Mouse (Mus musculus): ENCODE measurements around the gene Gpsm2. TPM values are rescaled to one million over a fixed set of nuclear protein-coding genes. Genes with fewer than 3 reads are reported as not detected.

The Gpsm2 gene
- polyA plus RNA-seq, 1 experiment from 2014 or later: 33.7 TPM

GRCm38 (mm10) chr3:108759566-108760420, 37.7 kb upstream of the Gpsm2 start:
- ATAC-seq: no peak
- Histone ChIP-seq H3K27me3 (replicated peaks; ENCODE audit: control insufficient read depth, insufficient read depth, low read length) (no peaks in the 10 kb centered on the region), H3K4me3 (replicated peaks; ENCODE audit: low read length) (no peak overlapping the region), H3K9ac (replicated peaks; ENCODE audit: low read depth, low read length) (no peak overlapping the region), H3K36me3 (ENCODE audit: control insufficient read depth, insufficient read depth) (no peaks in the 10 kb centered on the region), H3K4me2 (ENCODE audit: low read length) (no peak overlapping the region), H3K4me1 (replicated peaks; ENCODE audit: control insufficient read depth, insufficient read depth, low read length) (no peaks in the 10 kb centered on the region), H3K27ac (ENCODE audit: low read length) (no peak overlapping the region), H3K9me3 (ENCODE audit: control insufficient read depth, low read length) (no peaks in the 10 kb centered on the region)
- 80% methylated on average over 11 of the region's 11 CpGs for WGBS

GRCm38 (mm10) chr3:108757570-108757969, 35.5 kb upstream of the Gpsm2 start:
- Histone ChIP-seq H3K4me3 (replicated peaks; ENCODE audit: low read length) (no peak overlapping the region), H3K36me3 (ENCODE audit: control insufficient read depth, insufficient read depth) (no peaks in the 10 kb centered on the region), H3K27ac (ENCODE audit: low read length) (no peak overlapping the region), H3K27me3 (replicated peaks; ENCODE audit: control insufficient read depth, insufficient read depth, low read length) (no peaks in the 10 kb centered on the region), H3K9ac (replicated peaks; ENCODE audit: low read depth, low read length) (no peak overlapping the region), H3K4me2 (ENCODE audit: low read length) (no peak overlapping the region), H3K9me3 (ENCODE audit: control insufficient read depth, low read length) (no peaks in the 10 kb centered on the region), H3K4me1 (replicated peaks; ENCODE audit: control insufficient read depth, insufficient read depth, low read length) (no peaks in the 10 kb centered on the region)
- WGBS: 59% methylated on average over 9 of the region's 9 CpGs
- ATAC-seq: no peak

GRCm38 (mm10) chr3:108756131-108756530, 34.0 kb upstream of the Gpsm2 start:
- no peak overlapping the region for H3K4me3 ChIP-seq (replicated peaks; ENCODE audit: low read length)
- no peak overlapping the region for H3K4me2 ChIP-seq (ENCODE audit: low read length)
- no peaks in the 10 kb centered on the region for H3K4me1 ChIP-seq (replicated peaks; ENCODE audit: control insufficient read depth, insufficient read depth, low read length)
- H3K9me3 ChIP-seq (ENCODE audit: control insufficient read depth, low read length): no peaks in the 10 kb centered on the region
- H3K36me3 ChIP-seq (ENCODE audit: control insufficient read depth, insufficient read depth): no peaks in the 10 kb centered on the region
- 85% methylated on average over 1 of the region's 1 CpGs for WGBS
- H3K27ac ChIP-seq (ENCODE audit: low read length): no peak overlapping the region
- H3K9ac ChIP-seq (replicated peaks; ENCODE audit: low read depth, low read length): no peak overlapping the region
- no peaks in the 10 kb centered on the region for H3K27me3 ChIP-seq (replicated peaks; ENCODE audit: control insufficient read depth, insufficient read depth, low read length)
- ATAC-seq: no peak

- Histone ChIP-seq H3K4me2 (ENCODE audit: low read length) (no peak overlapping the region), H3K36me3 (ENCODE audit: control insufficient read depth, insufficient read depth) (no peaks in the 10 kb centered on the region), H3K9ac (replicated peaks; ENCODE audit: low read depth, low read length) (no peak overlapping the region), H3K4me1 (replicated peaks; ENCODE audit: control insufficient read depth, insufficient read depth, low read length) (no peaks in the 10 kb centered on the region), H3K4me3 (replicated peaks; ENCODE audit: low read length) (no peak overlapping the region), H3K27me3 (replicated peaks; ENCODE audit: control insufficient read depth, insufficient read depth, low read length) (no peaks in the 10 kb centered on the region), H3K27ac (ENCODE audit: low read length) (no peak overlapping the region), H3K9me3 (ENCODE audit: control insufficient read depth, low read length) (no peaks in the 10 kb centered on the region)
- ATAC-seq: no peak
- WGBS: 89% methylated on average over 2 of the region's 2 CpGs
Measured at GRCm38 (mm10) chr3:108755542-108755941, 33.4 kb upstream of the Gpsm2 start.

- no peak for ATAC-seq
- H3K27me3 ChIP-seq (replicated peaks; ENCODE audit: control insufficient read depth, insufficient read depth, low read length): no peaks in the 10 kb centered on the region
- H3K36me3 ChIP-seq (ENCODE audit: control insufficient read depth, insufficient read depth): no peaks in the 10 kb centered on the region
- H3K4me1 ChIP-seq (replicated peaks; ENCODE audit: control insufficient read depth, insufficient read depth, low read length): no peaks in the 10 kb centered on the region
- no peak overlapping the region for H3K4me2 ChIP-seq (ENCODE audit: low read length)
- H3K4me3 ChIP-seq (replicated peaks; ENCODE audit: low read length): no peak overlapping the region
- no peaks in the 10 kb centered on the region for H3K9me3 ChIP-seq (ENCODE audit: control insufficient read depth, low read length)
- H3K9ac ChIP-seq (replicated peaks; ENCODE audit: low read depth, low read length): no peak overlapping the region
- H3K27ac ChIP-seq (ENCODE audit: low read length): no peak overlapping the region
- 88% methylated on average over 1 of the region's 1 CpGs for WGBS
Measured at GRCm38 (mm10) chr3:108754541-108754940, 32.4 kb upstream of the Gpsm2 start.

GRCm38 (mm10) chr3:108751691-108752090, 29.6 kb upstream of the Gpsm2 start:
- ATAC-seq: no peak
- H3K36me3 ChIP-seq (ENCODE audit: control insufficient read depth, insufficient read depth): no peaks in the 10 kb centered on the region
- WGBS: 89% methylated on average over 6 of the region's 6 CpGs
- H3K9ac ChIP-seq (replicated peaks; ENCODE audit: low read depth, low read length): no peak overlapping the region
- H3K27me3 ChIP-seq (replicated peaks; ENCODE audit: control insufficient read depth, insufficient read depth, low read length): no peaks in the 10 kb centered on the region
- H3K4me3 ChIP-seq (replicated peaks; ENCODE audit: low read length): no peak overlapping the region
- H3K4me2 ChIP-seq (ENCODE audit: low read length): no peak overlapping the region
- H3K4me1 ChIP-seq (replicated peaks; ENCODE audit: control insufficient read depth, insufficient read depth, low read length): no peaks in the 10 kb centered on the region
- H3K9me3 ChIP-seq (ENCODE audit: control insufficient read depth, low read length): no peaks in the 10 kb centered on the region
- H3K27ac ChIP-seq (ENCODE audit: low read length): no peak overlapping the region

- Histone ChIP-seq H3K9ac (replicated peaks; ENCODE audit: low read depth, low read length) (no peak overlapping the region), H3K27ac (ENCODE audit: low read length) (no peak overlapping the region), H3K4me2 (ENCODE audit: low read length) (no peak overlapping the region), H3K9me3 (ENCODE audit: control insufficient read depth, low read length) (no peaks in the 10 kb centered on the region), H3K36me3 (ENCODE audit: control insufficient read depth, insufficient read depth) (no peaks in the 10 kb centered on the region), H3K4me1 (replicated peaks; ENCODE audit: control insufficient read depth, insufficient read depth, low read length) (no peaks in the 10 kb centered on the region), H3K4me3 (replicated peaks; ENCODE audit: low read length) (no peak overlapping the region), H3K27me3 (replicated peaks; ENCODE audit: control insufficient read depth, insufficient read depth, low read length) (no peaks in the 10 kb centered on the region)
- WGBS: 76% methylated on average over 6 of the region's 6 CpGs
- ATAC-seq: no peak
Measured at GRCm38 (mm10) chr3:108751061-108751460, 29.0 kb upstream of the Gpsm2 start.

- ATAC-seq: no peak
- Histone ChIP-seq H3K4me3 (replicated peaks; ENCODE audit: low read length) (no peak overlapping the region), H3K4me1 (replicated peaks; ENCODE audit: control insufficient read depth, insufficient read depth, low read length) (no peaks in the 10 kb centered on the region), H3K27ac (ENCODE audit: low read length) (no peak overlapping the region), H3K9me3 (ENCODE audit: control insufficient read depth, low read length) (no peaks in the 10 kb centered on the region), H3K4me2 (ENCODE audit: low read length) (no peak overlapping the region), H3K9ac (replicated peaks; ENCODE audit: low read depth, low read length) (no peak overlapping the region), H3K27me3 (replicated peaks; ENCODE audit: control insufficient read depth, insufficient read depth, low read length) (no peaks in the 10 kb centered on the region), H3K36me3 (ENCODE audit: control insufficient read depth, insufficient read depth) (no peaks in the 10 kb centered on the region)
- 79% methylated on average over 4 of the region's 4 CpGs for WGBS
Measured at GRCm38 (mm10) chr3:108744060-108744459, 22.0 kb upstream of the Gpsm2 start.

- H3K9me3 ChIP-seq (ENCODE audit: control insufficient read depth, low read length): no peaks in the 10 kb centered on the region
- H3K27me3 ChIP-seq (replicated peaks; ENCODE audit: control insufficient read depth, insufficient read depth, low read length): no peaks in the 10 kb centered on the region
- ATAC-seq: no peak
- H3K4me3 ChIP-seq (replicated peaks; ENCODE audit: low read length): no peak within 1 kb of the TSS
- no peaks in the 10 kb centered on the region for H3K36me3 ChIP-seq (ENCODE audit: control insufficient read depth, insufficient read depth)
- H3K4me1 ChIP-seq (replicated peaks; ENCODE audit: control insufficient read depth, insufficient read depth, low read length): no peaks in the 10 kb centered on the region
- no peak within 1 kb of the TSS for H3K27ac ChIP-seq (ENCODE audit: low read length)
- no peak within 1 kb of the TSS for H3K4me2 ChIP-seq (ENCODE audit: low read length)
- 75% methylated on average over 8 of the region's 8 CpGs for WGBS
- no peak within 1 kb of the TSS for H3K9ac ChIP-seq (replicated peaks; ENCODE audit: low read depth, low read length)
Measured at GRCm38 (mm10) chr3:108739045-108739708, 17.1 kb upstream of the Gpsm2 start, which contains the start of gene Aknad1. Gene Aknad1, plus strand, starts transcription at chr3:108739658.
